Mouse (Mus musculus) liver, embryonic 18 days (tissue): ENCODE measurements around the gene Anpep. TPM values are rescaled to one million over a fixed set of nuclear protein-coding genes. Genes with fewer than 3 reads are reported as not detected.

Experiments
- polyA plus RNA-seq: library from polyadenylated mRNA; depleted of rRNA; stranded (reverse); fragments of >200 nt; gene quantifications from 2 replicates; pipeline ENCODE4 v1.2.3, GENCODE M21; 2012; rRNA removed

Anpep gene
- polyA plus RNA-seq, result 20.4 and 21.5 TPM in 2 replicates

GRCm38 (mm10) chr7:79860811-79861210 lies at the start of gene Anpep:
Anpep (minus strand) TSS chr7:79861059.

GRCm38 (mm10) chr7:79810611-79811506 lies 50.0 kb downstream of the Anpep start, which contains the start of gene Mesp2:
Mesp2 (plus strand) TSS chr7:79810727.

GRCm38 (mm10) chr7:79793688-79794087 lies 67.2 kb downstream of the Anpep start, which contains the start of gene Mesp1:
Mesp1 (minus strand) TSS chr7:79793788.

Other genes with a start within 250 kb of the Anpep start
- 0.05 and 0.22 TPM in 2 replicates for gene Rhcg, start 243.4 kb downstream of the Anpep start, polyA plus RNA-seq
- 1.6 and 2.2 TPM in 2 replicates for gene Ticrr, start 200.9 kb downstream of the Anpep start, polyA plus RNA-seq
- gene Kif7, start 145.3 kb downstream of the Anpep start, polyA plus RNA-seq, result 0.35 and 0.39 TPM in 2 replicates
- gene Plin1, start 128.2 kb downstream of the Anpep start, polyA plus RNA-seq, result not detected in 2 replicates
- 12.1 and 14.7 TPM in 2 replicates for gene Pex11a, start 117.9 kb downstream of the Anpep start, polyA plus RNA-seq
- gene Wdr93, start 117.9 kb downstream of the Anpep start, polyA plus RNA-seq, result 0.15 and 0.28 TPM in 2 replicates
- 0.07 and 0.12 TPM in 2 replicates for gene Mesp1, start 67.3 kb downstream of the Anpep start, polyA plus RNA-seq
- 0.02 and 0.04 TPM in 2 replicates for gene Mesp2, start 50.3 kb downstream of the Anpep start, polyA plus RNA-seq
- 5.9 and 7.1 TPM in 2 replicates for gene Ap3s2, start 59.6 kb upstream of the Anpep start, polyA plus RNA-seq
- 2.6 and 2.8 TPM in 2 replicates for gene Arpin, start 74.3 kb upstream of the Anpep start, polyA plus RNA-seq
- 9.5 and 12.1 TPM in 2 replicates for gene Zfp710, start 163.8 kb upstream of the Anpep start, polyA plus RNA-seq